Mouse (Mus musculus): ENCODE data around the gene Cog7. TPM values are rescaled to one million over a fixed set of nuclear protein-coding genes. Genes with fewer than 3 reads are reported as not detected.

Gene Cog7
- polyA plus RNA-seq, 1 experiment: 39.9 TPM

- WGBS: 62% methylated on average over 12 of the region's 12 CpGs
Measured at GRCm38 (mm10) chr7:121955802-121956201, 25.7 kb downstream of the Cog7 start.

GRCm38 (mm10) chr7:121954891-121955669, 26.4 kb downstream of the Cog7 start:
- TF ChIP-seq CTCF (conservative IDR thresholded peaks at IDR 0.05; ENCODE audit: insufficient read depth, insufficient read length, low read depth, low read length) (no peak), POLR2A (IDR thresholded peaks at IDR 0.05; ENCODE audit: low read depth, low read length) (no peak)
- WGBS: 52% methylated on average over 11 of the region's 11 CpGs
- Histone ChIP-seq H3K4me3 (ENCODE audit: insufficient read depth, low read depth, low read length) (no peak overlapping the region), H3K4me1 (ENCODE audit: control insufficient read depth, insufficient read depth, low read length) (no peaks in the 10 kb centered on the region), H3K36me3 (ENCODE audit: control insufficient read depth, insufficient read depth, low read length) (no peaks in the 10 kb centered on the region), H3K27me3 (replicated peaks; ENCODE audit: control insufficient read depth, insufficient read depth, low read length) (no peaks in the 10 kb centered on the region), H3K27ac (ENCODE audit: insufficient read depth, low read depth, low read length) (no peak overlapping the region)
- peak; percentile 36 for DNase-seq

More at GRCm38 (mm10) chr7:121955802-121956201, 25.7 kb downstream of the Cog7 start:
- DNase-seq: no peak
- Histone ChIP-seq H3K27me3 (replicated peaks; ENCODE audit: control insufficient read depth, insufficient read depth, low read length) (no peaks in the 10 kb centered on the region), H3K36me3 (ENCODE audit: control insufficient read depth, insufficient read depth, low read length) (no peaks in the 10 kb centered on the region; the same call in 1 of the 2 replicates), H3K27ac (ENCODE audit: insufficient read depth, low read depth, low read length) (no peak overlapping the region), H3K4me1 (ENCODE audit: control insufficient read depth, insufficient read depth, low read length) (no peaks in the 10 kb centered on the region), H3K4me3 (ENCODE audit: insufficient read depth, low read depth, low read length) (no peak overlapping the region)
- TF ChIP-seq CTCF (conservative IDR thresholded peaks at IDR 0.05; ENCODE audit: insufficient read depth, insufficient read length, low read depth, low read length) (no peak), POLR2A (IDR thresholded peaks at IDR 0.05; ENCODE audit: low read depth, low read length) (no peak)

GRCm38 (mm10) chr7:121947513-121947912, 34.0 kb downstream of the Cog7 start:
- H3K27me3 ChIP-seq (replicated peaks; ENCODE audit: control insufficient read depth, insufficient read depth, low read length): no peaks in the 10 kb centered on the region
- H3K4me1 ChIP-seq (ENCODE audit: control insufficient read depth, insufficient read depth, low read length): no peaks in the 10 kb centered on the region
- TF ChIP-seq POLR2A (IDR thresholded peaks at IDR 0.05; ENCODE audit: low read depth, low read length) (no peak), CTCF (conservative IDR thresholded peaks at IDR 0.05; ENCODE audit: insufficient read depth, insufficient read length, low read depth, low read length) (no peak)
- no peak overlapping the region for H3K27ac ChIP-seq (ENCODE audit: insufficient read depth, low read depth, low read length)
- 57% methylated on average over 4 of the region's 4 CpGs for WGBS
- no peak overlapping the region for H3K4me3 ChIP-seq (ENCODE audit: insufficient read depth, low read depth, low read length)
- peaks cover 2% of the 10 kb centered on the region; the same call in 1 of the 2 replicates for H3K36me3 ChIP-seq (ENCODE audit: control insufficient read depth, insufficient read depth, low read length)
- DNase-seq: no peak

- Histone ChIP-seq H3K4me3 (ENCODE audit: insufficient read depth, low read depth, low read length) (no peak overlapping the region), H3K27ac (ENCODE audit: insufficient read depth, low read depth, low read length) (no peak overlapping the region), H3K36me3 (ENCODE audit: control insufficient read depth, insufficient read depth, low read length) (peaks cover 2% of the 10 kb centered on the region; the same call in 1 of the 2 replicates), H3K4me1 (ENCODE audit: control insufficient read depth, insufficient read depth, low read length) (peaks cover 3% of the 10 kb centered on the region; the same call in 1 of the 2 replicates), H3K27me3 (replicated peaks; ENCODE audit: control insufficient read depth, insufficient read depth, low read length) (no peaks in the 10 kb centered on the region)
- no peak for TF ChIP-seq CTCF (conservative IDR thresholded peaks at IDR 0.05; ENCODE audit: insufficient read depth, insufficient read length, low read depth, low read length)
- TF ChIP-seq POLR2A (IDR thresholded peaks at IDR 0.05; ENCODE audit: low read depth, low read length): no peak
- WGBS: 83% methylated on average over 5 of the region's 5 CpGs
- DNase-seq: no peak
Measured at GRCm38 (mm10) chr7:121946196-121946595, 35.3 kb downstream of the Cog7 start.

DNA sequence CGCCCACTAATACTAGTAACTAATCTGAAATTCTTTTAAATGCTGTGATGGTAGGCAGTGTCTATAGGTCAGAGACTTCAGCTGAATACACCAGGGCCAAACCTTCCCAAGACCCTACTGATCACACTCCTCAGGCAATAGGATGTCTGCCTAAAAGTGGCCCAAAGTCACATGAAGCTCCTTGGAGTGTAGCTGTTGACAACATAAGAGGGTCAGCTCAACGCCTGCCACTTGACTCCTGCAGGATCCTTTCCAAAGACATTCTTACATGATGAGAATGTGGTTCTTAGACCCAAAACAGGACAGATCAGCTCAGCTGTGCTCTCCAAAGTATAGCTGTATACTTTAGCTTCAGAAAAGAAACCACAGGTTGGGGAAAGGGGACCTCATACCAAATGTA, 39.1 kb downstream of the Cog7 start:
- H3K4me3 ChIP-seq (ENCODE audit: insufficient read depth, low read depth, low read length): no peak overlapping the region
- peak overlapping the region; percentile 8; the same call in 1 of the 2 replicates for H3K27ac ChIP-seq (ENCODE audit: insufficient read depth, low read depth, low read length)
- DNase-seq: no peak
- 89% methylated on average over 2 of the region's 2 CpGs for WGBS
- no peaks in the 10 kb centered on the region for H3K36me3 ChIP-seq (ENCODE audit: control insufficient read depth, insufficient read depth, low read length)
- no peaks in the 10 kb centered on the region for H3K27me3 ChIP-seq (replicated peaks; ENCODE audit: control insufficient read depth, insufficient read depth, low read length)
- TF ChIP-seq POLR2A (IDR thresholded peaks at IDR 0.05; ENCODE audit: low read depth, low read length) (no peak), CTCF (conservative IDR thresholded peaks at IDR 0.05; ENCODE audit: insufficient read depth, insufficient read length, low read depth, low read length) (no peak)
- peaks cover 11% of the 10 kb centered on the region for H3K4me1 ChIP-seq (ENCODE audit: control insufficient read depth, insufficient read depth, low read length)

DNA sequence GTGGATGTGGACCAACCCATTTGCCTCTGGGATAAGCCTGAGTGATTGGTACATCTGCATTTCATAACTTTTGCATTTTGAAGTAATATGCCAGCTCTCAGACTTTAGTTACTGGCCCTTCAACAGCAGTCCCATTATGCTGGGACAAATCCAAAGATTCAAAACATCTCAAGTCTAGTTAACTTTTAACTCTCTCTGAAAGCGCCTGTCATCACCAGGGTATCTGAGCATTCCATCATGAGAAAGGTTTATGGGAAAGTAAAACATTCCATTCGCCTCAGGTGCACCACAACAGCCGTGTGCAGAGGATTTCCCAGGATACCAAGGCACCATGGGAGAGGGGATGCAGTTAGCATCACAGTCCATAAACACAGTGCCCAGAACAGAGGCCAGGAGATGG, 39.9 kb downstream of the Cog7 start:
- no peak overlapping the region for H3K4me3 ChIP-seq (ENCODE audit: insufficient read depth, low read depth, low read length)
- DNase-seq: peak; percentile 66
- H3K27me3 ChIP-seq (replicated peaks; ENCODE audit: control insufficient read depth, insufficient read depth, low read length): no peaks in the 10 kb centered on the region
- 33% methylated on average over 3 of the region's 3 CpGs for WGBS
- TF ChIP-seq CTCF (conservative IDR thresholded peaks at IDR 0.05; ENCODE audit: insufficient read depth, insufficient read length, low read depth, low read length) (no peak), POLR2A (IDR thresholded peaks at IDR 0.05; ENCODE audit: low read depth, low read length) (no peak)
- H3K27ac ChIP-seq (ENCODE audit: insufficient read depth, low read depth, low read length): peak overlapping the region; percentile 8; the same call in 1 of the 2 replicates
- H3K4me1 ChIP-seq (ENCODE audit: control insufficient read depth, insufficient read depth, low read length): peaks cover 11% of the 10 kb centered on the region
- H3K36me3 ChIP-seq (ENCODE audit: control insufficient read depth, insufficient read depth, low read length): no peaks in the 10 kb centered on the region

DNA sequence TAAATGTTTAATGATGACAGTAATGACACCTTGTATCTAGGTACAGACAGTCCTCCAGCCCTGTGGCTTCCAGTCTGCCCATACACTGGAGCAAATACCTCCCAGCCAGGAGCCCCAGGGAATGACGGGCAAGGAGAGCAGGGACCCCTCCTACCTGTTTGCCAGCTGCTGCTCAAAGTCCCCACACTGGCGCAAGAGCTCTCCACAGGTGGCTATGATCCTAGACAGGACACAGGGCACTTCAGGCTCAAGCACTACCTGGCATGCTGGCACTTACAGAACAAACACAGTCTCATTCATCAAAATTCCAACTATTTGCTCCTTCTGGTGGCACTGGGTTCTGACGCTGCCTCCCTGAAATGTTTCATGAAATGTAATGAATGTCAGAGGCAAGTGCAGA, 40.5 kb downstream of the Cog7 start:
- TF ChIP-seq CTCF (conservative IDR thresholded peaks at IDR 0.05; ENCODE audit: insufficient read depth, insufficient read length, low read depth, low read length) (no peak), POLR2A (IDR thresholded peaks at IDR 0.05; ENCODE audit: low read depth, low read length) (no peak)
- no peaks in the 10 kb centered on the region for H3K36me3 ChIP-seq (ENCODE audit: control insufficient read depth, insufficient read depth, low read length)
- peak overlapping the region; percentile 6 for H3K27ac ChIP-seq (ENCODE audit: insufficient read depth, low read depth, low read length)
- no peaks in the 10 kb centered on the region for H3K27me3 ChIP-seq (replicated peaks; ENCODE audit: control insufficient read depth, insufficient read depth, low read length)
- WGBS: 38% methylated on average over 3 of the region's 3 CpGs
- H3K4me3 ChIP-seq (ENCODE audit: insufficient read depth, low read depth, low read length): no peak overlapping the region
- peak; percentile 27 for DNase-seq
- peaks cover 11% of the 10 kb centered on the region for H3K4me1 ChIP-seq (ENCODE audit: control insufficient read depth, insufficient read depth, low read length)

Data from kidney, adult 2 months (tissue).